Mouse (Mus musculus): ENCODE data around the gene Epo.
A peak's percentile ranks its signal among the peaks of the same experiment; 100 is the strongest.

Gene Epo

GRCm38 (mm10) chr5:137533117-137533827 is at the start of gene Epo, which contains the start of gene Gnb2:
TSS of gene Epo (minus strand) at chr5:137533242.
TSS of gene Gnb2 (minus strand) at chr5:137533510.
- peak; percentile 99 for DNase-seq

GRCm38 (mm10) chr5:137582702-137583101 is 49.7 kb upstream of the Epo start:
- DNase-seq = peak; percentile 11

- no peak for DNase-seq
These were observed 47.2 kb upstream of the Epo start for GRCm38 (mm10) chr5:137580246-137580645.

GRCm38 (mm10) chr5:137574470-137574901 is 41.4 kb upstream of the Epo start:
- peak; percentile 66 for DNase-seq

- no peak for DNase-seq
These were observed 37.9 kb upstream of the Epo start for GRCm38 (mm10) chr5:137570691-137571586.

GRCm38 (mm10) chr5:137570181-137570580 is 37.1 kb upstream of the Epo start:
- no peak for DNase-seq

GRCm38 (mm10) chr5:137569665-137570064 is 36.6 kb upstream of the Epo start, which contains the start of gene Tfr2:
TSS of gene Tfr2 (plus strand) at chr5:137569840.
- peak; percentile 23 for DNase-seq

GRCm38 (mm10) chr5:137569031-137569430 is 36.0 kb upstream of the Epo start:
- no peak for DNase-seq

- DNase-seq = peak; percentile 48
These were observed 35.3 kb upstream of the Epo start for GRCm38 (mm10) chr5:137568223-137568798.

GRCm38 (mm10) chr5:137566416-137566815 is 33.4 kb upstream of the Epo start:
- DNase-seq = no peak

GRCm38 (mm10) chr5:137565744-137566143 is 32.7 kb upstream of the Epo start:
- DNase-seq = no peak

- no peak for DNase-seq
These were observed 29.9 kb upstream of the Epo start for GRCm38 (mm10) chr5:137562965-137563364.

GRCm38 (mm10) chr5:137561556-137561955 is 28.5 kb upstream of the Epo start:
- DNase-seq = no peak

GRCm38 (mm10) chr5:137553898-137554297 is 20.9 kb upstream of the Epo start:
- no peak for DNase-seq

GRCm38 (mm10) chr5:137553411-137553837 is 20.4 kb upstream of the Epo start, which contains the start of gene Actl6b:
TSS of gene Actl6b (plus strand) at chr5:137553517.
- DNase-seq = peak; percentile 90

GRCm38 (mm10) chr5:137553000-137553399 is 20.0 kb upstream of the Epo start:
- DNase-seq = no peak

GRCm38 (mm10) chr5:137551119-137551518 is 18.1 kb upstream of the Epo start:
- no peak for DNase-seq

GRCm38 (mm10) chr5:137549840-137550239 is 16.8 kb upstream of the Epo start:
- DNase-seq = no peak

- no peak for DNase-seq
These were observed 12.6 kb upstream of the Epo start for GRCm38 (mm10) chr5:137545596-137545995.

- DNase-seq = no peak
These were observed 11.9 kb upstream of the Epo start for GRCm38 (mm10) chr5:137544926-137545325.

- no peak for DNase-seq
These were observed 8.9 kb upstream of the Epo start for GRCm38 (mm10) chr5:137541768-137542540.

- no peak for DNase-seq
These were observed 7.9 kb upstream of the Epo start for GRCm38 (mm10) chr5:137540991-137541390.

Measured in retina, postnatal 1 day (tissue).